Mouse (Mus musculus): ENCODE results near the gene Ubl3. TPM values are rescaled to one million over a fixed set of nuclear protein-coding genes. Genes with fewer than 3 reads are reported as not detected.

Gene Ubl3
- polyA plus RNA-seq, 1 experiment from 2014 or later, result 68.1 TPM

GRCm38 (mm10) chr5:148512042-148512640 lies 40.4 kb downstream of the Ubl3 start:
- WGBS, result 82% methylated on average over 5 of the region's 5 CpGs
- ATAC-seq (ENCODE audit: low FRiP score, low read depth), result no peak
- no peak overlapping the region for H3K4me3 ChIP-seq
- no peaks in the 10 kb centered on the region for H3K9me3 ChIP-seq
- no peaks in the 10 kb centered on the region for H3K27me3 ChIP-seq
- no peak overlapping the region for H3K27ac ChIP-seq
- H3K4me2 ChIP-seq (replicated peaks), result no peak overlapping the region
- peaks cover 9% of the 10 kb centered on the region; the same call in 1 of the 2 replicates for H3K4me1 ChIP-seq
- H3K9ac ChIP-seq, result no peak overlapping the region
- peaks cover 45% of the 10 kb centered on the region for H3K36me3 ChIP-seq

DNA sequence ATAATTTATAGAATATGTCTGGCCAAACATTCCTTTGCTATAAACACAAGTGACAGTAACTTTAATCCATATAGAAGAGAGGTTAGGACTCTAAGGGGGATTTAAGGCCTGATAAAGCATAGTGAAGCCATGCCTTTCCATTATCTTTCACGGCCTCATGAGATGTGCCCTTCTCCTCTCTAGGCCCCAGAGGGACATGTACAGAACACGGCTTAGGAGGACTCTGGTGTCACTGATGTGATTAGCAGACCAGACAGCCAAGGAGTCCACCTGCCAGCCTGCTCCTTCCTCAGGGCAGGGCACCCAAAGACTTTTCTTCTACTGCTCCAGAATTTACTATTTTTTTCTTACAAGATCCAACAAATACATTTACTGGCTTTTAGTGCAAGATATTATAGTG lies 42.3 kb downstream of the Ubl3 start:
- H3K4me3 ChIP-seq, result no peak overlapping the region
- no peak overlapping the region for H3K27ac ChIP-seq
- H3K27me3 ChIP-seq, result no peaks in the 10 kb centered on the region
- ATAC-seq (ENCODE audit: low FRiP score, low read depth), result no peak
- peaks cover 9% of the 10 kb centered on the region; the same call in 1 of the 2 replicates for H3K4me1 ChIP-seq
- no peaks in the 10 kb centered on the region for H3K9me3 ChIP-seq
- WGBS, result 86% methylated on average over 2 of the region's 2 CpGs
- H3K36me3 ChIP-seq, result peaks cover 64% of the 10 kb centered on the region
- H3K4me2 ChIP-seq (replicated peaks), result no peak overlapping the region
- H3K9ac ChIP-seq, result no peak overlapping the region

DNA sequence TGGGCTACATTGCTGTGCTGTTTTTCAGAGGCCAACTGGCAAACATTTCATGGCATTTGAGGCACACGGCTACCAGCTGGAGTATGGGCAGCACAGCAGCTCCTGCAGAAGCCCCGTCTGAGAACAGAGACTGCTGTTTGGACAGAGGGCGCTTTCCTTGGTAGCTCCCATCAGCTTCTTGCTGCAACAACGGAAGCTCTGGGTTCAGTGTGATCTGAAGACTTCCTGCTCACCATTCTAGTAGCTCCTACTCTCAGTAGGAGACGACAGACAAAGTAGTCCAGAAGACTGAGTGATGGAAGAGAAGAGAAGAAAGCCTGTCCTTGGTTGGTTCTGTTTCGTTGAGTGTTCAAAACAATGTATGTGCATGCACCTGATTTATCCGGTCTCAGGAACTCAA lies 42.9 kb downstream of the Ubl3 start:
- no peaks in the 10 kb centered on the region for H3K9me3 ChIP-seq
- H3K27ac ChIP-seq, result no peak overlapping the region
- 83% methylated on average over 7 of the region's 7 CpGs for WGBS
- no peak overlapping the region for H3K4me2 ChIP-seq (replicated peaks)
- H3K36me3 ChIP-seq, result peaks cover 66% of the 10 kb centered on the region
- H3K4me3 ChIP-seq, result no peak overlapping the region
- no peaks in the 10 kb centered on the region for H3K27me3 ChIP-seq
- no peak for ATAC-seq (ENCODE audit: low FRiP score, low read depth)
- no peak overlapping the region for H3K9ac ChIP-seq
- H3K4me1 ChIP-seq, result peaks cover 4% of the 10 kb centered on the region; the same call in 1 of the 2 replicates

DNA sequence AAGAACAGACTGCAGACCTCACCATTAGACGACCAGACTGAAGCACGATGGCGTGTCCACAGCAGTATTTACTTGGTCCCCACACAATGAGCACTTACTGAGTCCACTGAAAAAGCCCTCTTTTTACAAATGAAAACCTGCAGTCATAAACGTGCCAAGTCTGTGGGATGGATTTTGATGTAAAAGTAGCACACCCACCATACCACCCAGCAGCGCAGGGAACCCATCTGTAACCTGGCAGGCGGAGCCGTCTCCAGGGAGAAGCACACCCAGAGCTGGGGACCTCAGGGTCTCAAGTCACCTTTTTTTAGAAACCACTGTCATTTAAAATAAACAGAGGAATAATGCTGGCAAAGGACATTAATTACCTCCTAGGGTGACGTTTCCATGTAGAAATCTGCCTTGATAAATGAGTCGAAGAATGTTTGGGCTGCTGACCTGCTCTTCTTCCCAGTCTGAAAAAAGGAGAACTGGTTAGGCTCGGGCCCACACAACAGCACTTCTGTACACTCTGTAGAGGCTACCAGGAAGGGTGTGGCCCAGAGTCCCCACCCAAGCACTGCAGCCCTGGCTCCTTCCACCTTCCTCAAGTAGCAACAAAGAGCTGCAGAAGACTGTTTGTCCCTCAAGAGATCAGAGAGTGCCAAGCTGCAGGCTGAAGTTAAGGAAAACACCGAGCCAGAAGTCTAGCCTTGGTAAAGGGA lies 43.5 kb downstream of the Ubl3 start:
- H3K27ac ChIP-seq, result no peak overlapping the region
- H3K9me3 ChIP-seq, result no peaks in the 10 kb centered on the region
- peaks cover 4% of the 10 kb centered on the region; the same call in 1 of the 2 replicates for H3K4me1 ChIP-seq
- no peaks in the 10 kb centered on the region for H3K27me3 ChIP-seq
- no peak overlapping the region for H3K4me3 ChIP-seq
- H3K9ac ChIP-seq, result no peak overlapping the region
- H3K36me3 ChIP-seq, result peaks cover 69% of the 10 kb centered on the region
- 87% methylated on average over 11 of the region's 11 CpGs for WGBS
- no peak for ATAC-seq (ENCODE audit: low FRiP score, low read depth)
- H3K4me2 ChIP-seq (replicated peaks), result no peak overlapping the region

DNA sequence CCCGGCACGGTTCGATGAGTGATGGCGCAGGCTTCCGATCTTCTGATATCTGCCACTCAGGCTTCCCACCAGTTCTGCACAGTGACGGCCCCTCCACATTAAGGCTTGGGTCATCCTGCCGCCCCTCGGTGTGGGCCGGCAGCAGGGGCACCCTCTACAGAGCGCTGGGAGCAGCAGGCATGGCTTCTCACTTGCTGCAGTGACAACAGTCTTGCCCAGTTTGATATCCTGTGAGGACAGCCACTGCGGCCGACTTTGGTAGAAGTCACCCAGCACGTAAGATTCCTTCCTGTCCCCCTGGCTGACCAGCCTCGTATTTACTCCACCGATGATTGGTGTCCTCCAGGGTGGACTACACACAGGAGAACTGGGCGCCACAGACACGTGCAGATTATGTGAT lies 47.2 kb downstream of the Ubl3 start:
- Histone ChIP-seq H3K27me3 (no peaks in the 10 kb centered on the region), H3K4me2 (replicated peaks) (no peak overlapping the region), H3K4me1 (no peaks in the 10 kb centered on the region), H3K4me3 (no peak overlapping the region), H3K9ac (no peak overlapping the region), H3K27ac (no peak overlapping the region), H3K9me3 (no peaks in the 10 kb centered on the region), H3K36me3 (peaks cover 58% of the 10 kb centered on the region)
- 94% methylated on average over 17 of the region's 17 CpGs for WGBS
- no peak for ATAC-seq (ENCODE audit: low FRiP score, low read depth)

DNA sequence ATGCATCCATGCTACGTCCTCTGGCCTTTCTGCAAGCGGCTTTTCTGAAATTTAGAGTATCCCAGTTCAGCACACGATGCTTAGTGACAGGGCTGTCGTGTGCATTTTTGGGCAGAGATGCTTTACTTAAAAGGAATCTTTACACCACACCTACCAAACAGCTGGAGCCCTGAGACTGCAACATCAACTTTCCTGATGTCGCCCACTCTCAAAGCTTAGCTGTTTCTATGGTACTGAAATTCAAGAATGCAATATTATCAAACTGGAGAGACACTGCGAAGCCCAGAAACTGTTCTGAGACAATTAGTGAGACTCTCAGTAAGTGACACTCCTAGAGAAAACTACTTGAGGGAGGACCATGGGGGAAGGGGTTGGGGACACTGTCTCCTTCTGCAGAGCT lies 50.4 kb downstream of the Ubl3 start:
- Histone ChIP-seq H3K9me3 (peaks cover 7% of the 10 kb centered on the region; the same call in 1 of the 2 replicates), H3K4me1 (no peaks in the 10 kb centered on the region), H3K27me3 (no peaks in the 10 kb centered on the region), H3K27ac (no peak overlapping the region), H3K4me3 (no peak overlapping the region), H3K36me3 (peaks cover 33% of the 10 kb centered on the region), H3K9ac (no peak overlapping the region), H3K4me2 (replicated peaks) (no peak overlapping the region)
- ATAC-seq (ENCODE audit: low FRiP score, low read depth), result no peak
- WGBS, result 95% methylated on average over 6 of the region's 6 CpGs

- H3K36me3 ChIP-seq, result peaks cover 24% of the 10 kb centered on the region
- H3K9ac ChIP-seq, result no peak overlapping the region
- no peaks in the 10 kb centered on the region for H3K4me1 ChIP-seq
- WGBS, result 88% methylated on average over 6 of the region's 6 CpGs
- no peaks in the 10 kb centered on the region for H3K27me3 ChIP-seq
- H3K4me2 ChIP-seq (replicated peaks), result no peak overlapping the region
- no peak overlapping the region for H3K4me3 ChIP-seq
- ATAC-seq (ENCODE audit: low FRiP score, low read depth), result no peak
- H3K9me3 ChIP-seq, result peaks cover 8% of the 10 kb centered on the region; the same call in 1 of the 2 replicates
- no peak overlapping the region for H3K27ac ChIP-seq
Observed at GRCm38 (mm10) chr5:148501228-148501957, 51.2 kb downstream of the Ubl3 start.

DNA sequence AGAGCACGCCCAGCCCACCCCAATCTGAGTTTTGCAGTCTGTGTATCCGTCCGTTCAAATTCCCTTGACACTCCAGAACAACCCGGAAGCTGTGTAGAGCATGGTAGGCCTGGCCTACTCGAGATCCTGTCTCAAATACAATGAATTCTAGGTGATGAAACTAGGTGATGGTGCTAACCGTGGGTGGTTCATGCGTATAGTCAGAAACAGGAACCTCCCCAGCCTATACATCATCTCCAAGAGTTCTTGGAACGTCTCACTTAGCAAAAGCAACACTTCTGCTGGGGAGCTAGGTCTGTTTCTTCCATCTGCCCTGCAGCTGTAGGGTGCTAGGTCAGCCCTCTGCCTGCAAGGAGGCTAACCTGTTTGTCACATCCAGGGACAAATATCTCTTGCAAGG lies 52.1 kb downstream of the Ubl3 start:
- no peak overlapping the region for H3K27ac ChIP-seq
- no peak overlapping the region for H3K4me3 ChIP-seq
- H3K9ac ChIP-seq, result no peak overlapping the region
- H3K36me3 ChIP-seq, result peaks cover 15% of the 10 kb centered on the region
- no peak for ATAC-seq (ENCODE audit: low FRiP score, low read depth)
- H3K27me3 ChIP-seq, result no peaks in the 10 kb centered on the region
- H3K4me2 ChIP-seq (replicated peaks), result no peak overlapping the region
- peaks cover 8% of the 10 kb centered on the region; the same call in 1 of the 2 replicates for H3K9me3 ChIP-seq
- no peaks in the 10 kb centered on the region for H3K4me1 ChIP-seq
- 87% methylated on average over 8 of the region's 8 CpGs for WGBS

GRCm38 (mm10) chr5:148499616-148500015 lies 53.0 kb downstream of the Ubl3 start:
- Histone ChIP-seq H3K4me3 (no peak overlapping the region), H3K4me1 (peaks cover 3% of the 10 kb centered on the region; the same call in 1 of the 2 replicates), H3K4me2 (replicated peaks) (no peak overlapping the region), H3K27me3 (no peaks in the 10 kb centered on the region), H3K9ac (no peak overlapping the region), H3K27ac (no peak overlapping the region), H3K9me3 (peaks cover 8% of the 10 kb centered on the region; the same call in 1 of the 2 replicates), H3K36me3 (peaks cover 11% of the 10 kb centered on the region; the same call in 1 of the 2 replicates)
- WGBS, result 79% methylated on average over 5 of the region's 5 CpGs
- no peak for ATAC-seq (ENCODE audit: low FRiP score, low read depth)

- H3K4me2 ChIP-seq (replicated peaks), result no peak overlapping the region
- no peak for ATAC-seq (ENCODE audit: low FRiP score, low read depth)
- H3K4me3 ChIP-seq, result no peak overlapping the region
- WGBS, result 81% methylated on average over 6 of the region's 6 CpGs
- no peak overlapping the region for H3K9ac ChIP-seq
- no peaks in the 10 kb centered on the region for H3K27me3 ChIP-seq
- 0 out of 2 replicates have a peak, but pooled peaks cover 5% of the 10 kb centered on the region for H3K36me3 ChIP-seq
- peaks cover 3% of the 10 kb centered on the region; the same call in 1 of the 2 replicates for H3K4me1 ChIP-seq
- peaks cover 8% of the 10 kb centered on the region; the same call in 1 of the 2 replicates for H3K9me3 ChIP-seq
- H3K27ac ChIP-seq, result no peak overlapping the region
Observed at GRCm38 (mm10) chr5:148495991-148496390, 56.6 kb downstream of the Ubl3 start.

GRCm38 (mm10) chr5:148495173-148495572 lies 57.4 kb downstream of the Ubl3 start:
- H3K9me3 ChIP-seq, result peaks cover 8% of the 10 kb centered on the region; the same call in 1 of the 2 replicates
- no peak overlapping the region for H3K4me2 ChIP-seq (replicated peaks)

DNA sequence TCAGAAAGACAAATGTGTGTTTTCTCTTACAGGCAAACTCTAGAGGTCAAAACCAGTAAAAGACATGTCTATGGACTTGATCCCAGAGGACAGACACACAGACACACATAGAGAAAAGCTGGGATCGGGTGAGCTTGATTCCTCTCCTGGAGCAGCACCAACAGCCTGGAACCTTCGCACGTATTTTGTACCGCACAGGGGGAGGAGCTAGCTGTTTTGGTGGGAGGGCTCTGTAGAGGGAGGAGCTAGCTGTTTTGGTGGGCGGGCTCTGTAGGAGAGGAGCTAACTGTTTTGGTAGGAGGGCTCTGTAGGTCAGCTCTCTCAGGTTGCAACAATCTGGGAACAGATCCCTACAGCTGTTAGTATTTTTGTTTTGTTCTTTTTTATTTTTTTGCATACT lies 58.3 kb downstream of the Ubl3 start:
- Histone ChIP-seq H3K9me3 (peaks cover 8% of the 10 kb centered on the region; the same call in 1 of the 2 replicates), H3K9ac (no peak overlapping the region), H3K4me2 (replicated peaks) (no peak overlapping the region), H3K27ac (no peak overlapping the region), H3K4me3 (no peak overlapping the region), H3K27me3 (no peaks in the 10 kb centered on the region), H3K4me1 (peaks cover 18% of the 10 kb centered on the region), H3K36me3 (0 out of 2 replicates have a peak, but pooled peaks cover 5% of the 10 kb centered on the region)
- ATAC-seq (ENCODE audit: low FRiP score, low read depth), result no peak
- WGBS, result 94% methylated on average over 5 of the region's 5 CpGs

More at GRCm38 (mm10) chr5:148495173-148495572, 57.4 kb downstream of the Ubl3 start:
- Histone ChIP-seq H3K27ac (no peak overlapping the region), H3K36me3 (0 out of 2 replicates have a peak, but pooled peaks cover 5% of the 10 kb centered on the region), H3K27me3 (no peaks in the 10 kb centered on the region), H3K9ac (no peak overlapping the region), H3K4me1 (peaks cover 9% of the 10 kb centered on the region), H3K4me3 (no peak overlapping the region)
- ATAC-seq (ENCODE audit: low FRiP score, low read depth), result no peak
- WGBS, result 53% methylated on average over 10 of the region's 10 CpGs

All from limb, embryonic 13.5 days (tissue).